Mouse (Mus musculus) intestine, postnatal 0 days (tissue): ENCODE data around the gene Nbas. TPM values are rescaled to one million over a fixed set of nuclear protein-coding genes. Genes with fewer than 3 reads are reported as not detected.

Source experiments
- ATAC-seq: fragments of 200-750 bp; cut with Nextera tagmentation; 2 replicates; pipeline ENCODE4 v1.8.0; 2017; ENCODE audit warnings: mild to moderate bottlenecking, moderate TSS enrichment, moderate library complexity
- H3K27ac ChIP-seq: fragments of 300-500 bp; sonication (generic); 2 replicates; pipeline ENCODE4 v1.5.1; 2014; ENCODE audit warnings: mild to moderate bottlenecking, low read depth, low read length, moderate library complexity
- H3K27me3 ChIP-seq: fragments of 300-500 bp; sonication (generic); replicated peaks from 2 replicates; pipeline ENCODE4 v1.6.1; 2014; ENCODE audit warnings: low read length, mixed read lengths; ENCODE audit not compliant: control insufficient read depth, insufficient read depth
- H3K36me3 ChIP-seq: fragments of 300-500 bp; sonication (generic); 2 replicates; pipeline ENCODE4 v1.6.1; 2014; ENCODE audit warnings: mild to moderate bottlenecking, moderate library complexity; ENCODE audit not compliant: control insufficient read depth, insufficient read depth
- H3K4me1 ChIP-seq: fragments of 300-500 bp; sonication (generic); replicated peaks from 2 replicates; pipeline ENCODE4 v1.6.1; 2014; ENCODE audit warnings: antibody characterized with exemption, low read length, mixed read lengths; ENCODE audit not compliant: control insufficient read depth, insufficient read depth
- H3K4me2 ChIP-seq: fragments of 300-500 bp; sonication (generic); replicated peaks from 2 replicates; pipeline ENCODE4 v1.6.1; 2014; ENCODE audit warnings: low read depth, mild to moderate bottlenecking, moderate library complexity
- H3K4me3 ChIP-seq: fragments of 300-500 bp; sonication (generic); 2 replicates; pipeline ENCODE4 v1.5.1; 2014; ENCODE audit warnings: low read depth, low read length
- H3K9ac ChIP-seq: fragments of 300-500 bp; sonication (generic); 2 replicates; pipeline ENCODE4 v1.6.1; 2014; ENCODE audit warnings: mild to moderate bottlenecking, low read depth, low read length
- H3K9me3 ChIP-seq: fragments of 300-500 bp; sonication (generic); 2 replicates; pipeline ENCODE4 v1.6.1; 2016; ENCODE audit warnings: mixed run types; ENCODE audit not compliant: control insufficient read depth
- CTCF ChIP-seq: sonication (generic); IDR thresholded peaks from 2 replicates; pipeline ENCODE4 v1.5.1; 2016; ENCODE audit warnings: low read depth, mild to moderate bottlenecking, control low read depth, antibody characterized with exemption, moderate library complexity
- WGBS: fragments of 180-500 bp; shearing (Covaris S2); extraction: QIAGEN DNeasy Blood & Tissue Kit; methylation state at CpG from one replicate; pipeline ENCODE4 v1.1.7; 2014; 5-methylcytosine and 5-hydroxymethylcytosine counted together
- polyA plus RNA-seq: library from polyadenylated mRNA; unstranded; fragments of >200 nt; fragmentation: Nextera tagmentation; extraction: Ambion mirVana; gene quantifications from 2 replicates; pipeline ENCODE4 v1.2.1, GENCODE M21; 2015

Gene Nbas
- polyA plus RNA-seq, 1 experiment from 2014 or later = 13.9 TPM

DNA sequence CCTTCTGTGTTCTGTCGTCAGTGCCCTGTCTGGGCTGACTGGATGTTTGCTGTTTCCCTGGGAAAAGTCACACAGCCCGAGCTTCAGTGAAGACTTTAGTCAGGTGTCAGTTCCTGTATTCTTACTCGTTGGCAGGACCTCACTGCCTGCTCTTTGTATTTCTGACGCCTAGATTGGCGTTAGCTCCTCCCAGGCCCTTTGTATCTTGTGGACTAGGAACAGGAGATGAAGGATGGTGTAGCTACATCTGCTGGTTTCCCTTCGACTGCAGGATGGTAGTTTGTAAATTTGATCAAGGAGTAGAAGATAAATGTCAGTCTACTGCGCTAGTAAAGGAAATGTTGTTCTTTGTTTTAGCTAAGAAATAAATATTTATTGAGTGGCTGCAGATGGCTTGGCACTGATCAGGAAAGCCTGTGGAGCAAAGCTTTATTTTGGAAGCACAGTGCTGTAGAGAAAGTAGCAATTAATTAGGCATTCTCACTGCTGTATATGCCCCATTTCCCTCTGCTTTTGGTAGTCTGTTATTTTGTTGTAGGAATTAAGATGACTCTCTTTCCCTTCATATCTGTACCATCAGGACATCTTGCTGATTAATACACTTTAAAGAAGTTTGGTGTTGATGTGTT lies 91.4 kb downstream of the Nbas start:
- no peaks in the 10 kb centered on the region for H3K27me3 ChIP-seq
- H3K4me2 ChIP-seq = no peak overlapping the region
- no peak for TF ChIP-seq CTCF
- H3K4me1 ChIP-seq = no peaks in the 10 kb centered on the region
- peaks cover 22% of the 10 kb centered on the region for H3K36me3 ChIP-seq
- no peak overlapping the region for H3K4me3 ChIP-seq
- no peak overlapping the region for H3K9ac ChIP-seq
- WGBS = 29% methylated on average over 7 of the region's 7 CpGs
- H3K9me3 ChIP-seq = no peaks in the 10 kb centered on the region
- H3K27ac ChIP-seq = no peak overlapping the region
- ATAC-seq = no peak; the same call in 1 of the 2 replicates

GRCm38 (mm10) chr12:13381580-13381979 lies 112.6 kb downstream of the Nbas start:
- H3K9me3 ChIP-seq = no peaks in the 10 kb centered on the region
- no peaks in the 10 kb centered on the region for H3K4me1 ChIP-seq
- no peak for ATAC-seq
- TF ChIP-seq CTCF = no peak
- no peak overlapping the region for H3K27ac ChIP-seq
- no peak overlapping the region for H3K4me3 ChIP-seq
- H3K4me2 ChIP-seq = no peak overlapping the region
- peaks cover 10% of the 10 kb centered on the region; the same call in 1 of the 2 replicates for H3K36me3 ChIP-seq
- no peaks in the 10 kb centered on the region for H3K27me3 ChIP-seq
- no peak overlapping the region for H3K9ac ChIP-seq
- WGBS = 95% methylated on average over 7 of the region's 7 CpGs

- Histone ChIP-seq H3K36me3 (0 out of 2 replicates have a peak, but pooled peaks cover 6% of the 10 kb centered on the region), H3K9ac (no peak overlapping the region), H3K4me1 (no peaks in the 10 kb centered on the region), H3K9me3 (no peaks in the 10 kb centered on the region), H3K4me2 (no peak overlapping the region), H3K27ac (no peak overlapping the region), H3K27me3 (no peaks in the 10 kb centered on the region), H3K4me3 (no peak overlapping the region)
- no peak for TF ChIP-seq CTCF
- no peak for ATAC-seq
Measured at GRCm38 (mm10) chr12:13382046-13382445, 113.1 kb downstream of the Nbas start.

DNA sequence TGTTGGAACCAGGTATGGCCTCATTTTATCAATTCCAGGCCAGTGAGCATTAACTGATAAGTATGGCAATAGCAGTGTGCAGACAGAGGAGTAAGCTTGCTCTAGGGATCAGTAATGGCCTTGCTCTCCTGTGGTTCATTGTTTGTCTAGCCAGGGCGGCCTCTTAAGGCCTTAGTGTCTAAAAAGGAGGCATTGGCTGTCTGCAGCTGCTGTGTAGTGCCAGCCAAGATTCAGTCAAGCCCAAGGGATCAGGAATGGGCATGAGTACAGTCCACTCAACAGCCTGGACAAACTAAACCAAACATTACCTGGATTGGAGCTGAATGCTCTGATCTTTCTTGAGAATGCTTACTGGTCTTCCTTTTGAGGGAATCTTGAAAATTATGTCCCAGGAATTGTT lies 120.7 kb downstream of the Nbas start:
- Histone ChIP-seq H3K27me3 (no peaks in the 10 kb centered on the region), H3K27ac (no peak overlapping the region), H3K9me3 (no peaks in the 10 kb centered on the region), H3K36me3 (peaks cover 24% of the 10 kb centered on the region), H3K4me1 (no peaks in the 10 kb centered on the region), H3K9ac (no peak overlapping the region), H3K4me3 (no peak overlapping the region), H3K4me2 (no peak overlapping the region)
- ATAC-seq = no peak
- TF ChIP-seq CTCF = no peak
- 68% methylated on average over 1 of the region's 1 CpGs for WGBS

DNA sequence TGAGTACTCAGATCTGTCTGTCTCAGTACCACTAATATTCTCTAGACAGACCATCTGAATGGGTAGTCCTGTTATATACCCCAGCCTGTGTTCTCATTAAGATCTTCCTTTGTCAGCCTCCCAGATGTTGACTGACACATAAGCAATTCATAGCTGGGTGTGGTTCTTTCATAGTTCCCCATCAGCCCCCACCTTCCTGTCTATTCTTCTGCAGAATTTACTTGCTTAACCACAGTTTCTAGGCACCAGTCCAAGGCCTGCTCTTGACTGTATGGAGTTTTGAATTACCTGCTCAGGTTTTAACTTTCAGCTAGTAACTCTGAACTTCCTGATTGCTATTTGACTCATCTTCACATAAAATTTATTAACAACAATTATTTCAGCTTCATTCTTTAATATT lies 141.3 kb downstream of the Nbas start:
- no peak overlapping the region for H3K9ac ChIP-seq
- H3K4me1 ChIP-seq = no peaks in the 10 kb centered on the region
- H3K9me3 ChIP-seq = no peaks in the 10 kb centered on the region
- H3K27ac ChIP-seq = no peak overlapping the region
- ATAC-seq = no peak
- H3K36me3 ChIP-seq = peaks cover 7% of the 10 kb centered on the region; the same call in 1 of the 2 replicates
- H3K4me3 ChIP-seq = no peak overlapping the region
- no peaks in the 10 kb centered on the region for H3K27me3 ChIP-seq
- no peak for TF ChIP-seq CTCF
- H3K4me2 ChIP-seq = no peak overlapping the region

- Histone ChIP-seq H3K36me3 (peaks cover 16% of the 10 kb centered on the region), H3K9ac (no peak overlapping the region), H3K27ac (no peak overlapping the region), H3K4me3 (no peak overlapping the region), H3K27me3 (no peaks in the 10 kb centered on the region), H3K4me1 (no peaks in the 10 kb centered on the region), H3K4me2 (no peak overlapping the region), H3K9me3 (no peaks in the 10 kb centered on the region)
- 95% methylated on average over 2 of the region's 2 CpGs for WGBS
- TF ChIP-seq CTCF = no peak
- ATAC-seq = no peak
Measured at GRCm38 (mm10) chr12:13418651-13419050, 149.7 kb downstream of the Nbas start.

DNA sequence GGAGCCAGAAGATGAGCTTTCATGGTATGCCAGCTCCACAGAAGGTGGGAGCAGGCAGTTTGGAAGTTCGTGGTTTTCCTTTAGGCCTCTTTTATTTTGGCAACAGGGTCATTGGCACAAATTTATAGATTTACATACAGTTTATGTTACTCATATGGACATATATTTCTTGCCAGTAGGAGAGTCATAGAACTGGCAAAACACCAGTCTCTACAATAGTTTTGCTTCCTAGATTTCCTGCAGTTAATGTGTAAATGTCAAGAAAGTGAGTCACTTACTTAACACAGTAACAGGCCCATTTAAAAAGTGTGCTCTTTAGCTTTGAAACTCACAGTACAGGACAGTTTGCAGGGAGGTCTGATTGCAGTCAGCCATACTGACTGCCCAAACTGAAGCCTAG lies 161.3 kb downstream of the Nbas start:
- no peaks in the 10 kb centered on the region for H3K27me3 ChIP-seq
- H3K9me3 ChIP-seq = no peaks in the 10 kb centered on the region
- 77% methylated on average over 1 of the region's 1 CpGs for WGBS
- H3K4me2 ChIP-seq = no peak overlapping the region
- no peaks in the 10 kb centered on the region for H3K4me1 ChIP-seq
- H3K36me3 ChIP-seq = peaks cover 15% of the 10 kb centered on the region
- no peak overlapping the region for H3K4me3 ChIP-seq
- no peak for ATAC-seq
- H3K9ac ChIP-seq = no peak overlapping the region
- no peak overlapping the region for H3K27ac ChIP-seq
- no peak for TF ChIP-seq CTCF
